Mouse (Mus musculus): ENCODE data around the gene Mta2.

Gene Mta2

GRCm38 (mm10) chr19:8992769-8993624 lies 51.3 kb downstream of the Mta2 start:
- peak; percentile 70 to 85 for DNase-seq

- no peak for DNase-seq
These were observed 51.9 kb downstream of the Mta2 start for GRCm38 (mm10) chr19:8993625-8993912.

- no peak for DNase-seq
These were observed 53.3 kb downstream of the Mta2 start for GRCm38 (mm10) chr19:8994813-8995607.

- DNase-seq, result no peak
These were observed 54.9 kb downstream of the Mta2 start for GRCm38 (mm10) chr19:8996601-8997000.

- DNase-seq, result peak; percentile 39 to 48
These were observed 55.9 kb downstream of the Mta2 start for GRCm38 (mm10) chr19:8997546-8997945.

GRCm38 (mm10) chr19:8998546-8998945 lies 56.9 kb downstream of the Mta2 start:
- DNase-seq, result no peak

GRCm38 (mm10) chr19:8999223-8999622 lies 57.5 kb downstream of the Mta2 start:
- no peak for DNase-seq
